Mouse (Mus musculus) kidney, adult 8-10 months (tissue): ENCODE data around the gene Cyp2d10.
"Not testable (repeated sequence)": the region's sequence is repeated elsewhere in the genome, so short reads cannot be mapped to it uniquely, and the experiment has no call there.

Experiments
- DNase-seq, 2 experiments: peaks; one replicate each; pipeline ENCODE4 v3.0.0; 2022

Gene Cyp2d10

DNA sequence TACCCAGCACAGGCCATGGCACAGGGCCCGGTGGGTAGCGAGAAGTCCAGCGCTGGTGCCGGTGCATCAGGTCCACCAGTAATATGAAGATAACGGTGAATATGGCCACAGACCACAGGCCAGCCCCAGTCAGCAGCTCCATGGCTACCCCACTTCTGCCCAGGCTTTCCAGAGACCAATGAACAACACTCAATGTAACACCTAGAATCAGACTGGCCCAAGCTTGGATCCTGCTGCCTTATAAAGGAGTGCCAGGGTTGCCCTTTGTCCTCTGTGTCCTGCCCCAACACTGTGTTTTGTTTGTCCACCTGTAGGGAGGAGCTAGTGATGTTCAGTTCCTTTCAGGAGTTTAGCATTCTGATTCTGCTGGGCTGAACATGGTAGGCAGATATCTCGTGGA is at the start of gene Cyp2d10:
Cyp2d10 (minus strand) TSS at position 215 of the 400 bp plus-strand sequence.
- DNase-seq, result no peak

DNA sequence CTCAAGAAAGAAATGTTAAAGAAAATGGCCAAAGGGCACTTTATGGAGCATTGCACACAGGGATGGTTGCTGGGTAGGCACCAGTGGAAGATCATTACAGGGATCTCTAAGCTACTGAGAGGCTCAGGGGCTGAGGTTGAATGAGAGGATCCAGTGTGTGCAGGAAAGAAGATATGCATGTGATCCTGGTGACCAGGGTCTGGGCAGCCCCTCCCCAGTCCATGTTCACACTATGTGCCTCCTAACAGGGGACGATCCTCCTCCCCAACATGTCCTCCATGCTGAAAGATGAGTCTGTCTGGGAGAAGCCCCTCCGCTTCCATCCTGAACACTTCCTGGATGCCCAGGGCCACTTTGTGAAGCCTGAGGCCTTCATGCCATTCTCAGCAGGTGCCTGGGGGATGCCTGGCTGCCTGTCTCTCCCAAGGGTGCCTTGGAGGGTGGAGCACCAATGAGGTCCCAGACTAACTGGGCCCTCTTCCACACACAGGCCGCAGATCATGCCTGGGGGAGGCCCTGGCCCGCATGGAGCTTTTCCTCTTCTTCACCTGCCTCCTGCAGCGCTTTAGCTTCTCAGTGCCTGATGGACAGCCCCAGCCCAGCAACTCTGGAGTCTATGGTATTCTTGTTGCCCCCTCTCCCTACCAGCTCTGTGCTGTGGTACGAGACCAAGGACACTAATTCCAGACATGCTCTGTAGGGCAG is 49.2 kb upstream of the Cyp2d10 start:
- DNase-seq, result not testable (repeated sequence)

DNA sequence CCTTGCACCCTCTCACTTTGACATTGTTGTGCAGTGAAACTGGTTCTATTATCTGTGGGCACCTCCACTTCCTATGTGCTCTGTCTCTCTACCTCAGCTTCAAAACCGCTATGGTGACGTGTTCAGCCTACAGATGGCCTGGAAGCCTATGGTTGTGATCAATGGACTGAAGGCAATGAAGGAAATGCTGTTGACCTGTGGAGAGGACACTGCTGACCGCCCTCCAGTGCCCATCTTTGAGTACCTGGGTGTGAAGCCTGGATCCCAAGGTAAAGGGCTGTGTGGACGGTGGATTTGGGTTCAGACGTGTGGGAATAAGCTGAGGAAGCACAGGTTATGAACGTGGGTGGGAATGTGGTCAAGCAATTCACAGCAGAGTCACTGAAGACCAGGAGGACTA is 46.5 kb upstream of the Cyp2d10 start:
- not testable (repeated sequence) for DNase-seq

DNA sequence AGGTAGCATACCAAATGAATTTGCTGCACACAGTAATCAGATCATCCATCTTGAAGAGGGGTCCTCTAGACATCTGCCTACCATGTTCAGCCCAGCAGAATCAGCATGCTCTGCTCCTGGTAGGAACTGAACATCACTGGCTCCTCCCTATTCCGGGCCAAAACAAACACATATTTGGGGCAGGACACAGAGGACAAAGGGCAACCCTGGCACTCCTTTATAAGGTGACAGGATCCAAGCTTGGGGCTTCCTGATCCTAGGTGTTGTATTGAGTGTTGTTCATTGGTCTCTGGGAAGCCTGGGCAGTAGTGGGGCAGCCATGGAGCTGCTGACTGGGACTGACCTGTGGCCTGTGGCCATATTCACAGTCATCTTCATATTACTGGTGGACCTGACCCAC is 45.1 kb upstream of the Cyp2d10 start:
- DNase-seq, result peak; percentile 14 to 42

DNA sequence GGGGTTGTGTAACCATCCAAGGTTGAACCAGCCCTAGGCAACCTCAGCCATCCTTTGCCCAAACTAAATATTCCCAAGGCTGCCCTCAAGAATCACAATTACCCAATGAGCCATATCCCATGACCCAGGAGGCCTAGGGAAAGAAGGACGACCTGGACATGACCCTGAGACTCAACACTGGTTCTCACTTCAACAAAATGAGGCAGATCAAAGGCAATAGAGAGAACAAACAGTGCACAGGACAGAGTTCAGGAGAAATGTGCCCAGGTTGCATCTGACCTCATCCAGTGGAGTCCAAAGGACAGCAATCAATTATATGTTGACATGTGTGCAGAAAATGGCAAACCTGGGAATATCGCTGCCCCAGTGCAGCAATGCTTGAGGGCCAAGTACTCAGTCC is 43.0 kb upstream of the Cyp2d10 start:
- peak; percentile 51 to 55 for DNase-seq

DNA sequence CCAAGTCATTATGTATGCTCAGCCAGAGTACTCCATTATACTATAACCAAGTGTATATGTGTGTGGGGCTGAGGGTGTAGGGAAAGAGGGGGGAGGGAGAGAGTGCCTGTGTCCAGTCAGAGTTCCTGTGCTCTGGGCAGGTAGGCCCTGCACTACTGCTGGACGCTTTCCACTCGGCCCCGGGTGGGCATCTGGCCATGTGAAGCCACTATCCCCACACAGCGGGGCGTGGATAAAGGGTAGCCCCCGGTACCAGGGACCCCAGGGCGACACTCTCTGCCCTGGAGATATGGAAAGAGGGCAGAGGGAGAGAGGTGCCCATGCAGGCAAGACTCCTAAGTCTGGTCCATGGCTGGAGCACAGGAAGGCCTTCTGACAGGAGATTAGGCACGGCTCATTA is 38.2 kb upstream of the Cyp2d10 start:
- no peak for DNase-seq

DNA sequence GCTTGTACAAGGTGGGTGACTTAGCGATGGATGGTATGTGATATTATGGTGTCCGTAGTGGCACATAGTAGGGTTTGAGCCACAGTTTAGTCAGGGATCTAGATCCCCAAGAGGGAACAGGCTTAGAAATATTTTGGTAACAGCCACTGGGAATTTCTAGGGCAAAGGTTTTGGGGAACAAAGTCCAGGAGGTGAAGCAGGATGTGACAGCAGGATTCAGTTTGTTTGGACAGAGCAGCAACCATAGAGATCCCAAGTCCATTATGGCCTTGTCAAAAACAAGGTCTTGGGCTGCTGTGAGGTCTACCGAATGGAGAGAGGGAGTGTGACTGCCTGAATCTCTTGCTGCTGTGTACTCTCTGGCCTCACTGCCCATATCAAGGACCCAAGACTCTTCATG is 36.7 kb upstream of the Cyp2d10 start:
- DNase-seq, result no peak

DNA sequence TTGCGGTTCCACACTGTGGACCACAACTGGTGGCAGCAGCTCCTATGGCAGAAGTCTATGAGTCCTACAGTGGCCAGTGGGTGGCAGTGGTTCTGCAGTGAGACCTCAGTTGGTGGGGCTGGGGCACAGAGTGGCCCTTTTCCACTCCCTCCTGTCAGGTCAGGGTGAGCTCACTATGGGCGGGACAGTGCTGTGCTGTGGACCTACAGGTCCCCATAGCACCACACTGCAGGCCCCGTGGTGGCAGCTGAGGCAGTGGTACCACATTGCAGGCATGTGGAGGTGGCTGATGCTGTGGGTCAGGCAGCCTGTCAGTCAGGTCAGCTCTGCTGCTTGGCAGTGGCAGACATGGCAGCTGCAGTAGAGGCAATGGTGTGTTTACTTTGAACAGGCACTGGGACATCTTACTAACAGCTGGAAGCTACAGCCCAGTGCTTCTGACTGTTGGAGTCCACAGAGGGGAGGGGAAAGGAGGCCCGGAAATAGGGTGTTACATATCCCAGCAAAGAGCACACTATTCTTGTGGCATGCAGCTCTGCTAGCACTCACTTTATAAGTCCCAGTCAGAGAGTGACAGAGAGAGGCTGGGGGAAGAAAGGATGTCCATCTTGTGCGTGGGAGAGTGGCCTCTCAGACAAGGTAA is 31.1 kb upstream of the Cyp2d10 start:
- peak in 1 of 2 experiments; percentile 41 for DNase-seq

DNA sequence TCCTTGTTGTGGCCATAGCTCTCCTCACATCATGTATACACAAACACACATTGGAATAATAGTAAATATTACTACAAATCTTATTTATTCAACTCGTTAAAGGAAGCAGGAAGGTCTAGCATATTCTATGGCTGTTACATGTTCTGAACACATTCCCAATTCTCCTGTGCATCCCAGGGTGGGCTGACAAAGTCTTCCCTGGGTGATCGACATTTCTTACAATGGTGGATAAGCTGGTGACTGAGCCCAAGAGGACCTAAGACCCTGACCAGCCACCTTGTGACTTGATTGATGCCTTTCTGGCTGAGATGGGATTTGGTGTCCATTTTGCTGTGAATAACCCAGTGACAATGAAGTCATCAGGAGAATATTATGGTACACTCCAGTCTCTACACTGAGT is 28.6 kb upstream of the Cyp2d10 start:
- DNase-seq, result no peak

DNA sequence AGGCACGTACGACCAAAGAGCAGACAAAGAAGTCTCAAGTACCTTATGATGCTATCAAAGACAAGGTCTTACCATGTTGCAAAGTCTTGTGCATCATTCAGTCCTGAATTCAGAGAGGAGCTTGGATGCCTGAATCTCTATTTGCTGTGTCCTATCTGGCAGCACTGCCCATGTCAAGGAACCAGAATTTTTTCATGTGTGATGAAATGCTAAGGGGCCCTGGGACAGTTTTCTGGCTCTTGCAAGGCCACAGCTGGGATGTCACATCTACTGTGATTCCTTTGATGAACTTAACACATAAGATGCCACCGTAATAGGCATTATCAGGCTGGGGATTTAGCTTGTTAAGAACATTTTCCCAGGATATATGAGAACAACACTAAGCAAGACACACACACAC is 28.0 kb upstream of the Cyp2d10 start:
- DNase-seq, result no peak

DNA sequence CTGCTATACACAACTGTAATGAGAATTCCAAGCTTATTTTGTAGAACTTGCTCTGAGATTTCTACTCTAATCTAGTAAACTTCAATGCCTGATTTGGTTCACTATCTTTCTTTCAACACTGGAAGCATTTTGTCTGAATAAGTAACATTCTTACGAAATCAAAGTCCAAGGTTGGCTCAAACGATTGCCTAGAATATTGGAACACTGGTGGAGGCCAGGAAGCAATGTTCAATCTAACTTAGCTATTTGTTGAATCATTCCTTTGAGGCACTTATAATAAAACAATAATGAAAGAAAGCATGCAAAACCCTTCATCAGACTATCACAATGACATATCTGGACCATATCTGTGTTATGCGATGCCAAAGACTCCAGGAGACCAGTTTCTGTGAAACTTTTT is 27.5 kb upstream of the Cyp2d10 start:
- DNase-seq, result no peak

DNA sequence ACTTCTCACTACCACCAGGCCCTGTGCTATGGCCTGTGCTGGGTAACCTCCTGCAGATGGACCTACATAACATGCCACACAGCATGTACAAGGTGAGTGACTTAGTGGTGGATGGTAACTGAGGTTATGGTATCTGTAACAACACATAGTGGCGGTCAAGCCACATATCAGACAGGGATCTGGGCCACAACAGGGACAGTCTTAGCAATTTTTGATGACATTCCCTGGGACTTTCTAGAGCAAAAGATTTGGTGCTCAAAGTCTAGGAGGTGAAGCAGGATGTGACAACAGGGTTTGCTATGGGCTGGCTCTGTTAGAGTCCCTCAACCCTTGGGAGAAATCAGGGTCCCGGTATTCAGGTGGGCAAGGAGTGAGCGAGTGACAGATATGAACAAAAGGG is 26.6 kb upstream of the Cyp2d10 start:
- DNase-seq, result no peak

DNA sequence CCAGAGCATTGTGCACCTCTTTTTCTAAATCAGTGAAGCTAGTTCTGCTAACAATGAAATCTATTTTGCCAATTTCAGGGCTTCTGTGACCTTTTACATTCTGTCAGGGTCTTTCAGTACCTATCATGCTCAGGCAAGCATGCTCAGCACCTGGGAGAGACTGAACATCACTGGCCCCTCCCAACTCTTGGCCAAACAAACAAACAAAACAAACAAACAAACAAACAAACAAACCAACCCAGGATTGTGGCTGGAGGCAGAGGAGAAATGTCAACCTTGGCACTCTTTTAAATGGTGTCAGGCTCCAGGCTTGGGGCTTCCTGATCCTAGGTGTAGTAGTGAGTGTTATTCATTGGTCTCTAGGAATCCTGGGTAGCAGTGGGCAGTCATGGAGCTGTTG is 26.1 kb upstream of the Cyp2d10 start, which contains the start of gene Cyp2d9:
Cyp2d9 (plus strand) TSS at position 301 of the 400 bp plus-strand sequence.
- DNase-seq, result no peak

DNA sequence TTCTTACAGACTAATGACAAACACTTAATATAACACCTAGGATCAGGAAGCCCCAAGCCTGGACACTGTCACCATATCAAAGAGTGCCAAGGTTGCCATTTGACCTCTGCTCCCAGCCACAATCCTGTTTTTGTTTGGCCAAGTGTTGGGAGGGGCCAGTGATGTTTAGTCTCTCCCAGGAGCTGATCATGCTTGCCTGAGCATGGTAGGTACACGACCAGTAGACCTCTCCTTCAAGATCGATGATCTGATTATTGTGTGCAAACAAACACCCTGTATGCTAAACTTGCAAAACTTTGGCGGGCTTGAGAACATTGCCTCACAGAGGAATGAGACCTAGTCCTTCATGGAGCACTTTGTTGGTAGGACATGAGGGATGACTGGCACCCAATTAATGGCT is 16.5 kb upstream of the Cyp2d10 start:
- no peak for DNase-seq

DNA sequence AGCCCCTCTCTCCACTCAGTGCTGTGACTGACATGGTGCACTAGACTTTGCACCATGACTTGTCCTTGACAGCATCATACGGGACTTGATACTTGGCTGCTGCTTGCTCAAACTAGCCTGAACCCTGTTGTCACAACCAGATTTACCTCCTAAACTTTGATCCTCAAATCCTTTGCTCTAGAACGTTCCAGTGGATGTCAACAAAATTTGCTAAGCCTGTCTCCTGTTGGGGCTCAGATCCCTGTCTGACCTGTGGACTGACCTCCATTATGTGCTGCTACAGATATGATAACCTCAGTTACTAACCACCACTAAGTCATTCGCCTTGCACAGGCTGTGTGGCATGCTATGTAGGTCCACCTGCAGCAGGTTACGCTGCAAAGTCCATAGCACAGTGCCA is 15.9 kb upstream of the Cyp2d10 start:
- DNase-seq, result no peak

DNA sequence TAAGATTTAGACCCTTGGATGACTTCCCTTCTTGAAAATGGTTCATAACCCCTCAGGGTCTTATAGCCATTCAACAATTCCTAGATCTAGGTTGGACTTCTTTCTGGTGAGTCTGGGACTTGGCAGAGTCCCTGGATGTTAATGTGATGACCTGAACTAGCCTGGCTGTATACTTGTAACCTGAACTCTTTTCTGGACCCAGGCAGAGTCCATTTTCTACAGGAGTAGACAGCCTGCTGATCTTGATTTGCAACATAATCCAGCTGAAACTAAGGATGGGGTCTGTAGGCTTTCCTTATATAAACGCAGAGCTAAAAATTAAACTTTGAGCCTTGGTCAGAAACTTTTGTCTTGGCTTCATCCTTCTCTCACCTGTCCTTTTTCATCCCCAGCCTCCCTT is 11.6 kb upstream of the Cyp2d10 start:
- DNase-seq, result peak in 1 of 2 experiments; percentile 22

DNA sequence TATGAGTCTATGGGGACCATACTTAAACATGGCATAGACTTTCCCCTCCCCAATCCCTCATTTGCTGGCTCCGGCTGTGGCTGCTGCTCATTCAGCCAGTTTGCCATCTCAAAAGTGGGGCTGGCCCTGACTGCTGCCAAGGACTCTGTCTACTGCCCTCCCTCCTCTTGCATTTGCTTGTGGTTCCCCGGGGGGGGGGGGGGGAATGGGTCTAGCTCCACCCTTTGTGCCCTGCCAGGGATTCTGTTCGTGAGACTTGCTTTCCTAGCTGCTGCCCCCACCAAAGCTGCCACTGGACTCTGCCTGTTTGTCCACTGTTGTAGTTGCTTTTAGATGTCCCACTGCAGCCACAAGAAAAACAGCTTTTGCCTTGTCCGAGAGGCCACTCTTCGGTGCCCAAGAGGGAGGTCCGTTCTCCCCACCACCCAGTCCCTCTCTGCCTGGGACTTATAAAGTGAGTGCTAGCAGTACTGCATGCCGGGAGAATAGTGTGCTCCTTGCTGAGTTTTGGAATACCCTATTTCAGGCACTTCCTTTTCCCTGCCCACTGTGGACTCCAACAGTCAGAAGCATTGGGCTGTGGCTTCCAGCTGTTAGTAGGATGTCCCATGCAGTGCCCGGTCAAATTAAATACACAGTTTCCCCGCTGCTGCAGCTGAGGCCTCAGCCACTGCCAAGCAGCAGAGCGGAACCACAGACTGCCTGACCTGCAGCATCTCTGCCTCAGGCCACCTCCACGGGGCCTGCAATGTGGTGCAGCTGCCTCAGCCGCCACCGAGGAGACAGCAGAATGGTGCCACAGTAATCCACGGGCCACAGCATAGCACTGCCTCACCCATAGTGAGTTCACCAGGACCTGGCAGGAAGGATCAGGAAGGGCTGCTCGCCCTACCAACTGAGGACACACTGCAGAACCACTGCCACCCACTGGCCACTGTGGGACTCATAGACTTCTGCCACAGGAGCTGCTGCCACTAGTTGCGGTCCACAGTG is 10.1 kb upstream of the Cyp2d10 start:
- DNase-seq, result peak; percentile 87 to 93

DNA sequence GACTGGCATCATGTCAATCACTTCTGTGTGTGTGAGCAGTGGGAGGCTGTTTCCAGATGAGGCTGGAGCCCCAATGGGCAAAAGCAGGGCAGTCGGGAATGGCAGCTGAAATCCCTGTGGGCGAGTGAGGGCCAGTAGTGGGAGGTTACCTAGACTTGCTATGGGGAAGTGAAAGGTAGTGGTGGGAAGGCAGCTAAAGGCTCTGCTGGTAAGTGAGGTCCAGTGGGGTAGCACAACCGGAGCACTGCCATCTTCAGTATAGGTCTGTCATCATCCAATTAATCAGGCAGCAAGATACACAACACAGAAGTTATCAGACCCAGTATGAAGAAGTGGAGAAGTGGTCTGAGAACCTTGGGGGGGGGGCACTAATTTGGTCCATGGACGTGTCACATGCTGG is 541 bp upstream of the Cyp2d10 start:
- no peak for DNase-seq

DNA sequence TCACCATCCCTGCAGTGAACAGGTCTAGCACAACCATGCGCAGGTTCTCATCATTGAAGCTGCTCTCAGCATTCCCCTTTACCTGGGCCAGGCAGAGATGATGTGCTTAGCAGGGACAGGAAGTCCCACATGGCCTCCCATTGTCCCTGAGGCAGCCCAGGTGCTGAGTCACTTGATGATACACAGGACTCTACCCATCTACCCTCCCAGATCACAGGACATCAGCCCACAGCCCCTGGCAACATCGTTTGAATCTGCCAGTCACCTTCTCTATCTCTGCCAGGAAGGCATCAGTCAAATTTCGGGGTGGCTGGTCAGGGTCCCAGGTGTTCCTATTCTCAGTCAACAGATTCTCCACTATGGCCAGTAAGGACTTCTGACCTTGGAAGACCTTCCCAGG is 2.8 kb downstream of the Cyp2d10 start:
- DNase-seq, result no peak

DNA sequence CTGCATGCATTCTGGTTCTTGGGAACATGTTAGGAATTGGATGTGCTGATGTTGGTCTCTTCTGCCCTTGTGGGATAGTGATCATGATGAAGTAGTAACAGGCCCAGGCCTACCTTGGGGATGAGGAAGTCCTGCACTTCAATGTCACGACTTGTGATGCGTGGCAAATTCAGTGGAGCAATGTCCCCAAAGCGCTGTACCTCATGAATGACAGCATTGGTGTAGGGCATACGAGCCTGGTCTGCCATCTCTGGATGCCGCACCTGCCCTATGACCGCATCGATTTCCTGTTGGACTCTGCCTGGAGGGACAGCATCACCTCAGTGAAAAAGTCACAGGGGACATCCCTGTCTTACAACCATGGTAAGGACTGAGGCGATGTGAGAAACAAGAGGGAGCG is 3.4 kb downstream of the Cyp2d10 start:
- no peak for DNase-seq

DNA sequence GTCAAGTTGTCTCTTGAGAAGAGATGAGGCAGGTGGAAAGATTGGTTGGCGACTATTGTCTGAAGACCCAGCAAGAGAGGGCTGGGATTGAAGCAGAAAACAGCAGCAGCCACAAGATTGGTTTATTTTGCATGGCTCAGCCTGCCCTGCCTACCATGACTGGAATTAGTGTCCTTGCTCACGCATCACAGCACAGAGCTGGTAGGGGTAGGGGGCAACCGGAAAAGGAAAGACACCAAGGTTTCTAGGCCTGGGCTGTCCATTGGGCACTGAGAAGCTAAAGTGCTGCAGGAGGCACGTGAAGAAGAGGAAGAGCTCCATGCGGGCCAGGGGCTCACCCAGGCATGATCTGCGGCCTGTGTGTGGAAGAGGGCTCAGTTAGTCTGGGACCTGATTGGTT is 4.3 kb downstream of the Cyp2d10 start:
- DNase-seq, result no peak

DNA sequence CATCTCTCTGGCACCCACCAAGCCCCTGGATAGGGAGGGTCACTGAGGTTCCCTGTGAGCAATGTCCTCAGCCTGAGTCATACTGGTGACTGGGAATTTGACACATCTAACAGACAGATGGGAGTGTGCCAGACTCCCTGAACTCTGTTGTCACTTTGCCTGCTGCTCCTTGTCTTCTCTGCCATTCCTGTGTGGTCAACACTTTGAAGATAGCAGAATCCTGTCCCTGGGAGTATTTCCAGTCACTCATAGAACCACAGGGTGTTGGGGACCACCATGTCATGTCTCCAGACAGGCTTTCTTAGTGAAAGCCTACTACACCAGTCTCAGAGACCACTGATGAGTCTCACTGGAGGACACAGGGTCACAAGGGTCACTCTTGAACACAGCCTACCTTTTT is 4.9 kb downstream of the Cyp2d10 start:
- no peak for DNase-seq

DNA sequence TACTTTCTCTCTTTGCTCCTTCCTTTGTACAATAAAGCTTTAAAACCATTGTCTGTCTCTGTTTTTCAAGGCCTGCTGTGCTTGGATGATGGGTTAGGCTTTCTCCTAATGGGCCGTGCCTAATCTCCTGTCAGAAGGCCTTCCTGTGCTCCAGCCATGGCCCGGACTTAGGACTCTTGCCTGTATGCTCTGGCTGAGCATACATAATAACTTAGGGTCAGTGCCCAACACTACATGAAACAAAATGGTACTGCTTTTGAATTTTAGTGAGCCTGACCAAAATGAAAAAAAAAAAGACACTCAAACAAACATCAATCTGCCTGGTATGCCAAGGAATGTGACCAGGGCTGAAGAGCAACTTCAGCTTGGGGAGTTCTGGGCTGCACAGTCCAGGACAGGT is 5.5 kb downstream of the Cyp2d10 start:
- DNase-seq, result no peak

DNA sequence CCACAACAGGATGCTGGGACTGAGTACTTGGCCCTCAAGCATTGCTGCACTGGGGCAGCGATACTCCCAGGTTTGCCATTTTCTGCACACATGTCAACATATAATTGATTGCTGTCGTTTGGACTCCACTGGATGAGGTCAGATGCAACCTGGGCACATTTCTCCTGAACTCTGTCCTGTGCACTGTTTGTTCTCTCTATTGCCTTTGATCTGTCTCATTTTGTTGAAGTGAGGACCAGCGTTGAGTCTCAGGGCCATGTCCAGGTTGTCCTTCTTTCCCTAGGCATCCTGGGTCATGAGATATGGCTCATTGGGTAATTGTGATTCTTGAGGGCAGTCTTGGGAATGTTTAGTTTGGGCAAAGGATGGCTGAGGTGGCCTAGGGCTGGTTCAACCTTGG is 11.0 kb downstream of the Cyp2d10 start:
- DNase-seq, result not testable (repeated sequence)
